Mouse (Mus musculus) limb, embryonic 14.5 days (tissue): Measurements from ENCODE around the gene Cdk6. TPM values are rescaled to one million over a fixed set of nuclear protein-coding genes. Genes with fewer than 3 reads are reported as not detected.

Experiments
- ATAC-seq: fragments of 200-750 bp; cut with Nextera tagmentation; 2 replicates; pipeline ENCODE4 v1.8.0; 2017; ENCODE audit warnings: low read depth, moderate number of reproducible peaks, moderate TSS enrichment; ENCODE audit not compliant: low FRiP score
- DNase-seq: peaks from one replicate; pipeline ENCODE4 v3.0.0-alpha.2; 2015; ENCODE audit warnings: low spot score
- H3K27ac ChIP-seq: fragments of 300-500 bp; sonication (generic); replicated peaks from 2 replicates; pipeline ENCODE4 v1.5.1; 2014; ENCODE audit warnings: low read depth, mild to moderate bottlenecking, low read length, moderate library complexity, mixed read lengths
- H3K27me3 ChIP-seq: fragments of 300-500 bp; sonication (generic); 2 replicates; pipeline ENCODE4 v1.6.1; 2014; ENCODE audit warnings: low read length, mixed read lengths; ENCODE audit not compliant: control insufficient read depth, insufficient read depth
- H3K36me3 ChIP-seq: fragments of 300-500 bp; sonication (generic); 2 replicates; pipeline ENCODE4 v1.6.1; 2014; ENCODE audit warnings: mild to moderate bottlenecking, low read length, moderate library complexity, mixed read lengths; ENCODE audit not compliant: control insufficient read depth, insufficient read depth
- H3K4me1 ChIP-seq: fragments of 300-500 bp; sonication (generic); 2 replicates; pipeline ENCODE4 v1.6.1; 2014; ENCODE audit warnings: antibody characterized with exemption, low read length, mixed read lengths; ENCODE audit not compliant: control insufficient read depth, insufficient read depth
- H3K4me2 ChIP-seq: fragments of 300-500 bp; sonication (generic); replicated peaks from 2 replicates; pipeline ENCODE4 v1.6.1; 2014; ENCODE audit warnings: low read depth, mild to moderate bottlenecking, low read length, moderate library complexity; ENCODE audit not compliant: severe bottlenecking
- H3K4me3 ChIP-seq: fragments of 300-500 bp; sonication (generic); replicated peaks from 2 replicates; pipeline ENCODE4 v1.5.1; 2014; ENCODE audit warnings: low read length
- H3K9ac ChIP-seq: fragments of 300-500 bp; sonication (generic); 2 replicates; pipeline ENCODE4 v1.6.1; 2014; ENCODE audit warnings: mild to moderate bottlenecking, low read depth, low read length, moderate library complexity; ENCODE audit not compliant: severe bottlenecking
- H3K9me3 ChIP-seq: fragments of 300-500 bp; sonication (generic); 2 replicates; pipeline ENCODE4 v1.6.1; 2016; ENCODE audit warnings: low read length; ENCODE audit not compliant: control insufficient read depth
- POLR2A ChIP-seq: fragments of 200-500 bp; IDR thresholded peaks from 2 replicates; pipeline ENCODE4 v1.8.0; 2012; ENCODE audit warnings: inconsistent platforms, mild to moderate bottlenecking, moderate library complexity, borderline replicate concordance; ENCODE audit not compliant: insufficient read depth, insufficient read length; ENCODE audit errors: extremely low read depth
- WGBS: fragments of 180-500 bp; shearing (Covaris S2); extraction: QIAGEN DNeasy Blood & Tissue Kit; methylation state at CpG from one replicate; pipeline ENCODE4 v1.1.7; 2014; 5-methylcytosine and 5-hydroxymethylcytosine counted together
- polyA plus RNA-seq, 2 experiments: library from polyadenylated mRNA; depleted of rRNA in 1 of 2; stranded (reverse) in 1 of 2; unstranded in 1 of 2; fragments of >200 nt; fragmentation: Nextera tagmentation in 1 of 2; extraction: Ambion mirVana in 1 of 2; gene quantifications; 2 replicates each; pipeline versions ENCODE4 v1.2.1 to v1.2.3; 2012 to 2014

The Cdk6 gene
- polyA plus RNA-seq, 2 experiments = 11.3 to 23.8 TPM

DNA sequence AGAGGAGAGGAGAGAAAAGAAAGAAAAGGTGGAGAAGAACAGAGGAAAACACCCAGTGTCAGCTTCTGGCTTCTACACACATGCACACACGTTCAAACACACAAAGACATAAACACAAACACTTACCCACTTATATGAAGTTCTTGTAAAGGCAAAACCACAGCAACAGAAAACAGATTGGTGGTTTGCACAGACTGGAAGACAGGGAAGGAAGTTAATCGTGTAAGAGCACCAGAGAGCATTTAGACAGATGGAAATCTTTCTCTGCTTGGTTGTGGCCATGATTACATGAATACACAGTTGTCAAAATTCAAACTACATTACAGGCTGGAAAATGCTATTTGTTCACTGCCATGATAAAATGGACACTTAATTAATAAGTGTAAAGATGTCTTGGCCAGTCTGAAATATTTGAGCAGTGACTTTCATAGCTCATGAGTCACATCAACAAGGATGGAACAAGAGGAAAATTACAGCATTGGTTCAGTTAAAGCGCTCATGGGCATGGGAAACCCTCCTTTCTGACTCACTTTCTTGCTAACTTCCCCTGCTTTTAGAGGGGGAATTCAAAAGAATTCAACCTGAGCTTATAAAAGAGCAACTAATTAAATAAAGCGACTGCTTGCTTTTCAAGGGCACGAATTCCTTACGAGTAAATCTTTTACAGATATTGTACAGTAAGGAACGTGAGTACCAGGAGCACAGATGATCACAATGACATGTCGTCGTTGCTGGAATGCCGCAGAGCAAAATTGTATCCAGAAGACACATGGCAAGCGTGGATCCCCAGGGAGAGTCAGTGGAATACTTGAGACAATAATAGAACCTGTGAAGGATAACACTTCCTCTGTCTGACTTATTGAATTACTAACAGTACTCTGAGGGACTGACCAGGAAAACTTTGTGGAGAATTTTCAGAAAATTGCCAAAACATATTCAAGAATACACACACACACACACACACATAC lies 197.5 kb downstream of the Cdk6 start:
- Histone ChIP-seq H3K4me2 (no peak overlapping the region), H3K4me3 (no peak overlapping the region), H3K4me1 (no peaks in the 10 kb centered on the region), H3K27me3 (no peaks in the 10 kb centered on the region), H3K9me3 (no peaks in the 10 kb centered on the region), H3K9ac (no peak overlapping the region), H3K36me3 (no peaks in the 10 kb centered on the region), H3K27ac (no peak overlapping the region)
- TF ChIP-seq POLR2A = no peak
- 47% methylated on average over 11 of the region's 11 CpGs for WGBS
- no peak for ATAC-seq
- no peak for DNase-seq

DNA sequence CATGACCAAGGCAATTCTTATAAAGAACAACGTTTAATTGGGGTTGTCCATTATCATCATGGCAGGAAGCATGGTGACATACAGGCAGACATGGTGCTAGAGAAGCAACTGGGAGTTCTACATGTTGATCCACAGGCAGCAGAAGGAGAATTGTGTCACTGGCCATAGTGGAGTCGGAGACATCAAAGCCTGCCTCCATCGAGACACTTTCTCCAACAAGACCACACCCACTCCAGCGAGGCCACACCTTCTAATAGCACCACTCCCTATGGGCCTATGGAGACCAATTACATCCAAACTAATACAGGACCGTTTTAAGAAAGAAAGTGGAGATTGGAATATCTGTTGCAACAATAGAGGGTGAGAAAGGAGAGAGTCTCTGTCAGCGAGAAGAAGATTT lies 200.6 kb downstream of the Cdk6 start:
- no peak for TF ChIP-seq POLR2A
- H3K4me3 ChIP-seq = no peak overlapping the region

DNA sequence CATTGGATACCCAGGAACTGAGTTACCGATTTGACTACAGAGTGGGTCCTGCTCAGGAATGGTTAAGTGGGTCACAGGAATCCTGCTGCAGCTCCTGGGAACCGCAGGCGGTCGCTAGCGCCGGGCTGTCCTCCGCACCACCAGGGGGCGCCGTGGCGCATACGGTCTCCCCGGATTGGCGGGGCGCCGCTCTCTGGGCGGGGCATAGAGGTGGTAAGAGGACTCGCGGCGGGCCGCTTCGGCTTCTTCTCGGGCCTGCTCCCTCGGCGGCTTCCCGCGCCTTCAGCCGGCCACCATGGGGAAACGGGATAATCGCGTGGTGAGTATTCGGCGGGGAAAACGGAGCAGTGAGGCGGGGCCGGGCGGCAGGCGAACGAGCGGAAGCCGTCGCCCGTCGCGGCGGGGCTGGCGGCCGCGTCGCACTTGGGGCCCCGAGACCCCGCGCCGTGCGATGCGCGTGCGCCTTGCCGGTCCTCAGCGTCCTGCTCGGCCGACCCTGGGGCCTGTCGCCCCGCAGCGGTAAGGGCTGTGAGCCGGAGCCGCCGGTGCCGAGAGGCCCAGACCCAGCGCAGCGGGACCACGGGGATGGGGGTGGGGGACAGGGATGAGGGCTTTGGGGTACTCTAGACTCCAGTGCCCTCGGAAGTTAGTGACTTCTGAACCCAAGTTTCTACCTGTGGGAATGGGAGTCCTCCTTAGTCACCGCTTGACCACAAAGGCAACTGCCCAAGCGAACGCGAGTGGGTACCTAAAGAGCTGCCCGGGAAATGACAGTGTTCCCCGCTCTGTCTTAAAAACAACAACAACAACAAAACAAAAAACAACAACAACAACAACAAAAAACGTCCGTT lies 202.6 kb downstream of the Cdk6 start, which contains the start of gene Fam133b:
TSS of gene Fam133b (plus strand) at position 205 of the 851 bp plus-strand sequence.
- peak within 1 kb of the TSS; percentile 94 for H3K27ac ChIP-seq
- H3K4me2 ChIP-seq = peak within 1 kb of the TSS; percentile 72
- H3K27me3 ChIP-seq = no peaks in the 10 kb centered on the region
- no peaks in the 10 kb centered on the region for H3K36me3 ChIP-seq
- peak within 1 kb of the TSS; percentile 90 for H3K4me3 ChIP-seq
- no peaks in the 10 kb centered on the region for H3K9me3 ChIP-seq
- peak; percentile 97 for ATAC-seq
- peak; percentile 90 for DNase-seq
- peaks cover 10% of the 10 kb centered on the region; the same call in 1 of the 2 replicates for H3K4me1 ChIP-seq
- peak; percentile 71; the same call in 1 of the 2 replicates for TF ChIP-seq POLR2A
- under 1% methylated on average over 39 of the region's 80 CpGs for WGBS
- H3K9ac ChIP-seq = peak within 1 kb of the TSS; percentile 95

More for the DNA sequence above, 200.6 kb downstream of the Cdk6 start:
- no peaks in the 10 kb centered on the region for H3K9me3 ChIP-seq
- 71% methylated on average over 6 of the region's 6 CpGs for WGBS
- no peaks in the 10 kb centered on the region for H3K36me3 ChIP-seq
- H3K27ac ChIP-seq = no peak overlapping the region
- H3K4me1 ChIP-seq = peaks cover 10% of the 10 kb centered on the region; the same call in 1 of the 2 replicates
- ATAC-seq (no peak), DNase-seq (no peak)
- H3K9ac ChIP-seq = no peak overlapping the region
- no peaks in the 10 kb centered on the region for H3K27me3 ChIP-seq
- no peak overlapping the region for H3K4me2 ChIP-seq

DNA sequence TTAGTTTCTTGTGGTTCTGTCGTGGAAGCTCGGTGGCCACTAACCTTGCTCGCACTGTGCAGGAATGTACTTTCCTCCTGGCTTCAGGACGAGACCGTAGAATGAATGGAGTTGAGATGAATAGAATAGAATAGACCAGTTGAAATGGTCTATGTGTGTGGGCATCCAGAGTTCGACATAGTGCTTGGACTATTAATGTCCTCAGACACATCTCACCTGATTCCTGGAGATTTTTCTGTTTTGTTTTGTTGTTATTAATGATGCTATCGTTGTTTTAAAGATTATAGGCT lies 203.1 kb downstream of the Cdk6 start:
- ATAC-seq = no peak
- Histone ChIP-seq H3K27ac (no peak overlapping the region; the same call in 1 of the 2 replicates), H3K36me3 (no peaks in the 10 kb centered on the region), H3K27me3 (no peaks in the 10 kb centered on the region), H3K4me1 (peaks cover 10% of the 10 kb centered on the region; the same call in 1 of the 2 replicates), H3K4me3 (peak overlapping the region; percentile 90), H3K9me3 (no peaks in the 10 kb centered on the region), H3K4me2 (peak overlapping the region; percentile 72), H3K9ac (peak overlapping the region; percentile 95)
- TF ChIP-seq POLR2A = no peak
- 6% methylated on average over 7 of the region's 7 CpGs for WGBS
- DNase-seq = no peak

DNA sequence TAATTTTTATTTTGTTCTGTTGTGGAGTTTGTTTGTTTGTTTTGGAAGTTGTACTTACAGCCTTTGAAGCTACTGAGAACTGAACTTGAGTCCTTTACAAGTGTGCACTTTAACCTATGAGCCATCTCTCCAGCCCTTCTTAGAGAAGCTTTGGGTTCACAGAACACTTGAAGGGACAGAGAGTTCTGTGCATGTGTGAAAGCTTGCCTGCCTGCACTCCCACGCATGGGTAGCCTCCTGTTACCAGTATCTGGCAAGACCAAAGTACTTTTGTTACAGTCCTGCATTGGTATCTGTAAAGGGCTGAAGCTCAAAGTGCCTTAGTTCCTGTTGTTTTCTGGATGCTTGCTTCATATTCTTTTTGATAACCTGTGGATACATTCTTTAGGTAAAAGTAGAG lies 204.9 kb downstream of the Cdk6 start:
- DNase-seq (no peak), ATAC-seq (no peak)
- Histone ChIP-seq H3K4me3 (no peak overlapping the region), H3K4me1 (peaks cover 10% of the 10 kb centered on the region; the same call in 1 of the 2 replicates), H3K36me3 (no peaks in the 10 kb centered on the region), H3K27me3 (no peaks in the 10 kb centered on the region), H3K9me3 (no peaks in the 10 kb centered on the region), H3K27ac (no peak overlapping the region), H3K4me2 (no peak overlapping the region), H3K9ac (no peak overlapping the region)
- WGBS = 79% methylated on average over 1 of the region's 1 CpGs
- no peak for TF ChIP-seq POLR2A
